Mouse (Mus musculus) monocyte, adult 2 months (primary cell): ENCODE measurements around the gene Ntm.

ENCODE experiments used
- DNase-seq, 2 experiments: peaks; one replicate each; pipeline ENCODE4 v3.0.0; 2022; ENCODE audit warnings: low spot score in 2 of 2, low read depth in 1 of 2

Gene Ntm

GRCm38 (mm10) chr9:29594537-29595294 is 368.2 kb downstream of the Ntm start:
- DNase-seq, result no peak

- no peak for DNase-seq
Measured at GRCm38 (mm10) chr9:29587376-29587775, 375.6 kb downstream of the Ntm start.

- no peak for DNase-seq
Measured at GRCm38 (mm10) chr9:29586381-29586770, 376.6 kb downstream of the Ntm start.

- no peak for DNase-seq
Measured at GRCm38 (mm10) chr9:29585746-29586380, 377.1 kb downstream of the Ntm start.

GRCm38 (mm10) chr9:29578226-29578625 is 384.7 kb downstream of the Ntm start:
- no peak for DNase-seq

GRCm38 (mm10) chr9:29576051-29576533 is 386.8 kb downstream of the Ntm start:
- no peak for DNase-seq

GRCm38 (mm10) chr9:29574548-29574947 is 388.4 kb downstream of the Ntm start:
- DNase-seq, result no peak

GRCm38 (mm10) chr9:29568571-29568970 is 394.4 kb downstream of the Ntm start:
- no peak for DNase-seq

- no peak for DNase-seq
Measured at GRCm38 (mm10) chr9:29562419-29563071, 400.4 kb downstream of the Ntm start.

GRCm38 (mm10) chr9:29558915-29559314 is 404.0 kb downstream of the Ntm start:
- no peak for DNase-seq

- DNase-seq, result no peak
Measured at GRCm38 (mm10) chr9:29550582-29550981, 412.4 kb downstream of the Ntm start.

- no peak for DNase-seq
Measured at GRCm38 (mm10) chr9:29550107-29550506, 412.8 kb downstream of the Ntm start.

- no peak for DNase-seq
Measured at GRCm38 (mm10) chr9:29536415-29536814, 426.5 kb downstream of the Ntm start.

- no peak for DNase-seq
Measured at GRCm38 (mm10) chr9:29534773-29535172, 428.2 kb downstream of the Ntm start.

GRCm38 (mm10) chr9:29534304-29534703 is 428.6 kb downstream of the Ntm start:
- no peak for DNase-seq

GRCm38 (mm10) chr9:29533556-29533955 is 429.4 kb downstream of the Ntm start:
- DNase-seq, result no peak

GRCm38 (mm10) chr9:29531147-29531917 is 431.6 kb downstream of the Ntm start:
- DNase-seq, result no peak

- no peak for DNase-seq
Measured at GRCm38 (mm10) chr9:29524109-29524508, 438.8 kb downstream of the Ntm start.

GRCm38 (mm10) chr9:29523221-29523620 is 439.7 kb downstream of the Ntm start:
- DNase-seq, result no peak

GRCm38 (mm10) chr9:29519181-29519580 is 443.8 kb downstream of the Ntm start:
- DNase-seq, result no peak

GRCm38 (mm10) chr9:29516688-29517087 is 446.3 kb downstream of the Ntm start:
- DNase-seq, result no peak
